Mouse (Mus musculus) heart, postnatal 0 days (tissue): ENCODE measurements around the gene Gm8439.

Experiments used
- CTCF ChIP-seq: IDR thresholded peaks from 2 replicates; pipeline ENCODE4 v1.5.1; 2016; ENCODE audit warnings: antibody characterized with exemption, control low read depth, low read depth
- EP300 ChIP-seq: IDR thresholded peaks from 2 replicates; pipeline ENCODE4 v1.6.1; 2016; ENCODE audit warnings: antibody characterized with exemption, low read depth

- no peak for TF ChIP-seq CTCF
- TF ChIP-seq EP300: no peak
Observed at GRCm38 (mm10) chr4:120612304-120613080, 23.9 kb downstream of the Gm8439 start.
